Mouse (Mus musculus) forelimb bud, embryonic 11.5 days (tissue): ENCODE results near the gene Cd101.
A peak's percentile ranks its signal among the peaks of the same experiment; 100 is the strongest.

Experiments
- DNase-seq: peaks from one replicate; pipeline ENCODE4 v3.0.0-alpha.2; 2012; ENCODE audit warnings: low read depth, low spot score

Gene Cd101

GRCm38 (mm10) chr3:101041997-101042396, 12.6 kb upstream of the Cd101 start:
- DNase-seq: no peak

- no peak for DNase-seq
Observed at GRCm38 (mm10) chr3:101037984-101038545, 8.7 kb upstream of the Cd101 start.

GRCm38 (mm10) chr3:101036001-101036400, 6.6 kb upstream of the Cd101 start:
- DNase-seq: no peak

- DNase-seq: no peak
Observed at GRCm38 (mm10) chr3:101034509-101034908, 5.2 kb upstream of the Cd101 start.

GRCm38 (mm10) chr3:101033644-101034043, 4.3 kb upstream of the Cd101 start:
- DNase-seq: no peak

GRCm38 (mm10) chr3:101031456-101032142, 2.2 kb upstream of the Cd101 start:
- DNase-seq: no peak

- no peak for DNase-seq
Observed at GRCm38 (mm10) chr3:101030630-101031029, 1.3 kb upstream of the Cd101 start.

GRCm38 (mm10) chr3:101026741-101027140, 2.6 kb downstream of the Cd101 start:
- DNase-seq: no peak

- no peak for DNase-seq
Observed at GRCm38 (mm10) chr3:101022967-101023366, 6.4 kb downstream of the Cd101 start.

GRCm38 (mm10) chr3:101021481-101022051, 7.8 kb downstream of the Cd101 start:
- no peak for DNase-seq

GRCm38 (mm10) chr3:101021073-101021472, 8.3 kb downstream of the Cd101 start:
- no peak for DNase-seq

GRCm38 (mm10) chr3:101018494-101018893, 10.9 kb downstream of the Cd101 start:
- DNase-seq: no peak

GRCm38 (mm10) chr3:101016050-101016449, 13.3 kb downstream of the Cd101 start:
- DNase-seq: no peak

- no peak for DNase-seq
Observed at GRCm38 (mm10) chr3:101015254-101015653, 14.1 kb downstream of the Cd101 start.

- DNase-seq: no peak
Observed at GRCm38 (mm10) chr3:101013536-101013935, 15.8 kb downstream of the Cd101 start.

GRCm38 (mm10) chr3:101013005-101013404, 16.4 kb downstream of the Cd101 start:
- DNase-seq: no peak

- no peak for DNase-seq
Observed at GRCm38 (mm10) chr3:101012597-101012996, 16.8 kb downstream of the Cd101 start.

- DNase-seq: no peak
Observed at GRCm38 (mm10) chr3:101012131-101012571, 17.2 kb downstream of the Cd101 start.

- DNase-seq: peak; percentile 46
Observed at GRCm38 (mm10) chr3:101011203-101011600, 18.2 kb downstream of the Cd101 start.

GRCm38 (mm10) chr3:101010589-101011202, 18.7 kb downstream of the Cd101 start:
- DNase-seq: no peak

GRCm38 (mm10) chr3:101007112-101007782, 22.1 kb downstream of the Cd101 start:
- DNase-seq: no peak

- DNase-seq: no peak
Observed at GRCm38 (mm10) chr3:101005392-101005791, 24.0 kb downstream of the Cd101 start.
